Mouse (Mus musculus) lung, adult 18-20 months (tissue): ENCODE data around the gene Tgm4.

Source experiments
- DNase-seq, 2 experiments: peaks; one replicate each; pipeline ENCODE4 v3.0.0; 2022; ENCODE audit warnings: mixed read lengths in 2 of 2

The Tgm4 gene

DNA sequence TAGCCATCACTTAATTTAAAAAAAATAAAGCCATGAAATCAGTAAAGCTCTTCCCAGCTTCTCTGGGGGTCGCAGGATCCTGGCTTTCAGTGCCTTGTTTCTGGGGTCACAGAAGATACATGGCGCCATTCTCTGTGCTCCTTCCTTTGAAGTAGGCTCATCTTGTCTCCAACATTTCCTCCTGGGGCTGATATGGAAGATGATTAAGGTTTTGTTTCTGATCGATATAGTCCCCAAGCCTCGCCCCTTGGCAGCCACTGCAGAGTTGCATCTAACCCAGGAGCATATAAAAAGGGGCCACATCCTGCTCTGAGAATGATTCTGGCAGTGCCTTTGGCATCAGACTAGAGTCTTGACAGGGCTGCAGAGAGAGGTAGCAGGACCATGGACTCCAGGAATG is at the start of gene Tgm4:
TSS of gene Tgm4 (plus strand) at position 301 of the 400 bp plus-strand sequence.
- DNase-seq, result no peak

GRCm38 (mm10) chr9:122998406-122999192 is 35.9 kb upstream of the Tgm4 start:
- DNase-seq, result no peak

DNA sequence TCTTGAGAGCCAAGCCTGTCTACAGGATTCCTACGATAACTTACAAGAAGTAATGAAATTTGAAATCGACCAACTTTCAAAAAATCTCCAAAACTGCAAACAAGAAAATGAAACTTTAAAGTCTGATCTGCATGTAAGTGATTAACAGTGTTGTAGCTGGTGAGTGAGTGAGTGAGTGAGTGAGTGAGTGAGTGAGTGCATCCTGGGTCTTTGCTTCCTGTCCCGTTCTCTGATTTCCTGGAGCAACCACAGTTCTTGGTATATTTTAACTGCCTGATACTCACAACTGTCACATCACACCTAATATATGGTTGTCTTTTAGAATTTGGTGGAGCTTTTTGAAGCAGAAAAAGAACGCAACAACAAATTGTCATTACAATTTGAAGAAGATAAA is 35.3 kb upstream of the Tgm4 start:
- DNase-seq, result no peak

DNA sequence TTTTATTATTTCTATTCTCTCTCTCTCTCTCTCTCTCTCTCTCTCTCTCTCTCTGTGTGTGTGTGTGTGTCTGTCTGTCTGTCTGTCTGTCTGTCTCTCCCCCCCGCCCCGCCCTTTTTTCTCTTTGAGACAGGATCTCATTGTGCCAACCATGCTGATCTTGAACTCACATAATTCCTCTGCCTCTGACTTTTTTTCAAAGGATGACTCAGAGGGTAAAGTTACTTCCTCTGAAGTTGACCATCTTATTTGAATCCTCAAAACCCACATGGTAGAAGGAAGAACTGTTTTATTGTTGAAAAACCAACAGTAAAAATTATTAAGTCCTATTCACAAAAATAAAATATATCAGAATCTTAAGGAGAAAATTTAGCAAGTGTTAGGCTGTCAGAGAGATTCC is 29.8 kb upstream of the Tgm4 start:
- DNase-seq, result no peak

- DNase-seq, result no peak
Measured at GRCm38 (mm10) chr9:123006071-123006470, 28.5 kb upstream of the Tgm4 start.

GRCm38 (mm10) chr9:123020995-123021631 is 13.4 kb upstream of the Tgm4 start, which contains the start of gene Tmem42:
Gene Tmem42, plus strand, starts transcription at chr9:123021326.
- peak; percentile 85 to 88 for DNase-seq

GRCm38 (mm10) chr9:123021636-123022379 is 12.7 kb upstream of the Tgm4 start:
- DNase-seq, result no peak

GRCm38 (mm10) chr9:123024201-123024600 is 10.3 kb upstream of the Tgm4 start:
- no peak for DNase-seq

DNA sequence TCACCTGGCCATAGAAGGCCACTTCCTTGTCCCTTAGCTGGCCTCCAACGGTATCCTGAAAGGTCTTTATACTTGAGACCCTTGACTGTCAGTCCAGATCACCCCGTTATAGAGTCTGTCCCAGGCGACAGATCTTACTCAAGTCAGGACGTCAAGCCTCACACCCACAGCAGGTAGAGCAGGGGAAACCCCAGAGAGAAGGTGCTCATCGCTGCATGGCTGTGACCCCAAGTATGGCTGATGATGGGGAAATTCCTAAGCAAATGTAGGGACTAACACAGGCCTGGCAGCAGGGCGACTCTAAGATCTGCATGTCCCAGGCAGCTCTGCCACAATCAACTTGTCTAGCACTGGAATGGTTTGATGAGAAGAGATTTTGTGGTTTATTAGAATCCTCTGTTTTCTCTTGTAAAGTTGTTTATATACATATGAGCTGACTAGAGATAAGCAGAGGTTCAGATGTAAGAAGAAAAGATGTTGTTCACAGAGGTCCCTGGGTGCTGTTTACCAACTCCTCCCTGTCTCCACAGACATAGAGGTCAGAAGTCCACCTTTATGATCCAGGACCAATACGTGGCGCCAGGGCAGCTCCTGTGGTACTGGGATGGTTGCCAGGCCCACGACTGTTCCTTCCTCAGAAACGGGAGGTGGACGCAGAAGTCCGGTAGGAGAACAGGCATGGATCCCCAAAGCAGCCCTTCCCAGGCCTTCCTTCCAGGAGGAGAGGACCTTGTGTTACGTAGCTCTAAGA is 2.9 kb upstream of the Tgm4 start:
- DNase-seq, result no peak

DNA sequence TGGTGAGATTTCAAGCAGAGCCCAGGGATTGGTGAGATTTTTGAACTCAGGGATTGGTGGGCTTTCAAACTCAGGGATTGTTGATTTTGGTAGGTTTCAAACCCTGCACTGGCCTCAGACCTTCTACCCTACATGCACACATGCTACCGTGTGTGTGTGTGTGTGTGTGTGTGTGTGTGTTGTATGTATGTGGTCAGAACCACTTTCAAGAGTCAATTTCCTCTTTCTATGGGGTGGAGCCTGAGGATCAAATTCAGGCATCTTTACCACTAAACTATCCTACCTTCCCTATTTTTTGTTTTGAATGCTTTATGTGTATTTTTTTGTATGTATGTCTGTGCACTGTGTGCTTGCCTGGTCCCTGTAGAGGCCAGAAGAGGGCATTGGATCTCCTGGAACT is 13.1 kb downstream of the Tgm4 start:
- DNase-seq, result no peak

DNA sequence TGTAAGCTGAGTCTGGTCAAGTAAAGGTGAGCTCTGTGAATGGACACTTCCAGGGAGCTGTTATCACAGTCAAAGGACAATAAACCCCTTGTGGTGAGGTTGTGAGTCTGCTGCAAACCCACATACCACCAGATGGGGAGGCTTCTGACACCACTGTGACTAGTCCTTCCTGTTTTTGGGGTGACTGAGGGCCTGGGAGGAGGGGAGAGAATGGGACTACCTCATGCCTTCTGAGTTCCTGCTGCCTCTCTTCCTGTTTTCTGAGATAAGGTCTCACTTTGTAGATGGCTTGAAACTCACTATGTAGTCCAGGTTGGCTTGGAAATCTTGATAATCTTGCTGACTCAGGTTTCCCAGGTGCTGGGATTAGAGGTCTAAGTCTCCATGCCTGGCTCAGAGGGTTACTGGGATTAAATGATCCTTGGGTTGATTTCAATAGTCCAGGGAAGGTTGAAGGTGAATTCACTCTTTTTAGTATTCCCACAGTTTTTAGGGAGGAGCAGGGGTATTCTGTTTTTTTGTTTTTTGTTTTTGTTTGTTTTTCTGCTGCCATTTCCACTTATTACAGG is 24.3 kb downstream of the Tgm4 start:
- no peak for DNase-seq

DNA sequence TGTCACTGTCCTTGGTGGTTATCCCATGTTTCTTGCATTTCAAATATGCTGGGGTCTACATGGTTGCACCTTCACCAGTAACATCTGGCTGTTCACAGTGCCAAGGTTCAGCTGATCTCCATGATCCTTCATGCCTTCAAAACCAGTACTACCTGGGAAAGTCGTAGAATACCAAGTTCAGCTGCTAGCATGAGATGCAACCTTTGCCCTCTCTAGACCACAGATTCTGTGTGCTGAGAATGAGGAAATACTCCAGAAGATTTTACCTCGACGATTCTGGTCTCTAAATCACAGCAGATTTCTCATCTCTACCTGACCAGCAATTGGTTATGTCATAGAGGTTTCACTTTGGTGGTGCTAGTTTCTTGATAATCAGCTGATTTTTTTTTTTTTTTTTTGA is 25.6 kb downstream of the Tgm4 start:
- no peak for DNase-seq

- DNase-seq, result no peak
Measured at GRCm38 (mm10) chr9:123079149-123079548, 44.6 kb downstream of the Tgm4 start.

GRCm38 (mm10) chr9:123080355-123080754 is 45.8 kb downstream of the Tgm4 start:
- DNase-seq, result no peak

GRCm38 (mm10) chr9:123080796-123081195 is 46.3 kb downstream of the Tgm4 start:
- DNase-seq, result no peak

DNA sequence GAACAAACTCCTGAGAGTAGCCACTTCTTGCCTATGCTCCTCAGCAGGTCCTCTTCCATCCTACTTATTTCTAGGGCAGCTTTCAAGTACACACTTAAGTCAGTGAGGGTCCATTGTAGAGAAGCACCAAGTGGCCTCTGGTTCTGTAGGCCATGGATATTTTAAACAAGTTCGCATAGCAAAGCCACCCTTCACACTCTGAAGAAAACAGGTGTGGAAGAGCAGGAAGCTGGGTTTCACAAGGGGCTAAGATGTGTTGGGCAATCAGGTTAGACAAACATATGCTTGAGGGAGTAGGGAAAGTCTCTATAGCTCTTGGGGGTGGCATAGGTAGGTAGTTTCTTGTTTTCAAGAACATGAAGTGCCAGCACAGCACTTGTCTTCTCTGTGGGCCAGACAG is 50.8 kb downstream of the Tgm4 start:
- DNase-seq, result peak; percentile 72 to 82

DNA sequence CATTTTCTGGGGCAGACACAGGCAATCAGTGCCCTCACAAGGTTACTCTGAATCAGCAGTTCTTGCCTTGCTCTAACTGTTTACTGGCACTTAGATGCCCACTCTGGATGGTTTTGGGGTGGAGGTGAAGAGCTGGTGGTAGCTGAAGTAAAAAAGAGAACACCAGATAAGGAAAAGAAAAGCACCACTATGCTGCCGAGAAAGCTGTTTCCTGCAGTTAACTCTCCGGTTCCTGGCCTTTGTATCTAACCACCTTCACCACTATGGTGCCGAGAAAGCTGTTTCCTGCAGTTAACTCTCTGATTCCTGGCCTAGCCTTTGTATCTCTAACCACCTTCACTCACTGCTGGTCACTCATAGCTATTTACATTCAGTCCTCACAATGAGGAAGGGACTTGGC is 53.0 kb downstream of the Tgm4 start:
- no peak for DNase-seq

DNA sequence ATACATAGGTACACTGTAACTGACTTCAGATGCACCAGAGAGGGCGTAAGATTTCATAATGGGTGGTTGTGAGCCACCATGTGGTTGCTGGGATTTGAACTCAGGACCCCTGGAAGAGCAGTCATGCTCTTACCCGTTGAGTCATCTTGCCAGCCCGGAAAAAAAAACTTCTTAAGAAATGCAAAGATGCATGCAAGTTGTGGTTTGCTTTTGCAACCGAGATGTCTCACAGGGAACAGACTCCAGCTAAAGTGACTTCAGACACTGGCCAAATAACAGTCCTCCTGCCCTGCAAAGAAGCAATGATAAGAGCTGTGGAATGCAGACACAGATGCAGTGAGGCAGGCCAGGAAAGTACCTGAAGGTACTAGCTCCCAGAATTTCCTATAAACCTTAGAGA is 56.3 kb downstream of the Tgm4 start:
- no peak for DNase-seq

GRCm38 (mm10) chr9:123099631-123100455 is 65.3 kb downstream of the Tgm4 start:
- no peak for DNase-seq

- DNase-seq, result no peak
Measured at GRCm38 (mm10) chr9:123103425-123103824, 68.9 kb downstream of the Tgm4 start.

DNA sequence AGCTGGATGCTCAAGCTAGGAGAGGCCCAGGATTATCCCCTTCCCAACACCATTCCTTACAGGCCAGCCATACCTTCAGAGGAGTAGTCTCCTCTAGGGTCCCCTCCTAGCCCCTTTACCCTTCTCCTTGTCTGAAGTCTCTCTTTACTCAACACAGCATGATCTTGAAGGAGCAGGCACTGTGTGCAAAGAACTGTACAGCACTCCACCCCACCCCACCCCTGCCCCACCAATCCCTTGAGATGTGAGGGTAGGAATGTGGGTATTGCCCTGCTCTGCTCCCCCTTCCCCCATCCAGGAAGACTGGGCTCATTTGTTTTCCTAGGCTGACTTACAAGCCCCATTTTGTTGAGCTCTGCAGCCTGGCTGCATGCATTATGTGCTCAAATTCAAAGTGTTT is 69.8 kb downstream of the Tgm4 start:
- DNase-seq, result peak in 1 of 2 experiments; percentile 41

DNA sequence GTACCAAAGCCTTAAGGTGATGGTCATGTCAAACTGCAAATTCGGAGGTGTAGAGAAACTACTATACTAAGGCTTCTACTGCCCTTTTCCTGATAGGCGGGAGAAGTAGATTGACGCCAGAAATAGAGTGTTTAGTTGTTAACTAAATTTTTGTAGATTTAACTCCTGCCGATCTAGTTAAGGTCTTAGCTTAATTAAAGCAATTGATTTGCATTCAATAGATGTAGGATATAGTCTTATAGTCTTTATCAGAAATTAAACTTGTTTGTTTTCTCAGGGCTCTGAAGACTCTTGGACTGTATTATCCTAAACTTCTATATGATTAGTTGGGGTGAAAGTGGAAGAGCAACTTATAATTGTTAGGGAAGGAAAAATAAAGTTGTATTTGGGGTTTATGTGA is 72.7 kb downstream of the Tgm4 start:
- no peak for DNase-seq
